Mouse (Mus musculus) bone marrow, adult 2 months (tissue): Measurements from ENCODE around the gene Nek6.

ENCODE experiments used
- CTCF ChIP-seq: fragments of 200-500 bp; IDR thresholded peaks from 2 replicates; pipeline ENCODE4 v1.5.1; 2011; ENCODE audit warnings: low read length, control low read depth; ENCODE audit not compliant: control insufficient read depth, insufficient read depth
- POLR2A ChIP-seq: fragments of 200-500 bp; IDR thresholded peaks from 2 replicates; pipeline ENCODE4 v1.6.1; 2011; ENCODE audit warnings: low read depth, mild to moderate bottlenecking, control low read depth, low read length, borderline replicate concordance; ENCODE audit not compliant: control insufficient read depth

DNA sequence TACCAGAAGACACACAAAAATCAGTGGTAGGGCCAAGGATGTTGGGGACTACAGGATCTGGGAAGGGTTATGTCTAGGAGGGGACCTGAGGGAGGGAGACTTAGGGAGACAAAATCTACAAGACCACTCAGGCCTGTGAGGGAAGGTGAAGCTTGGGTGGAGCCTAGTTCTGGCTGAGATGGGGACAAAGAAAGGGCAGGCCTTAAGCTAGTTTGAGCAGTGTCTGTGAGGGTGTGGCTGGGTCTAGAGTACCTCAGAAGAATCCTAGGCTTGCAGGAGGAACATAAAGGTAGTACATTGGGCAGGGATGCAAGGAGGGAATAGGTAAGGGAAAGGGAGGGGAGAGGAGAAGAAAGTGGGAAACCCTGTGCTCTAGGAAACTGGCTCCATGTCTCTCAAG is 32.9 kb downstream of the Nek6 start:
- TF ChIP-seq CTCF, result no peak
- TF ChIP-seq POLR2A, result no peak
